ENCODE assay signal across 15 mouse cellular contexts in the genomic region with DNA sequence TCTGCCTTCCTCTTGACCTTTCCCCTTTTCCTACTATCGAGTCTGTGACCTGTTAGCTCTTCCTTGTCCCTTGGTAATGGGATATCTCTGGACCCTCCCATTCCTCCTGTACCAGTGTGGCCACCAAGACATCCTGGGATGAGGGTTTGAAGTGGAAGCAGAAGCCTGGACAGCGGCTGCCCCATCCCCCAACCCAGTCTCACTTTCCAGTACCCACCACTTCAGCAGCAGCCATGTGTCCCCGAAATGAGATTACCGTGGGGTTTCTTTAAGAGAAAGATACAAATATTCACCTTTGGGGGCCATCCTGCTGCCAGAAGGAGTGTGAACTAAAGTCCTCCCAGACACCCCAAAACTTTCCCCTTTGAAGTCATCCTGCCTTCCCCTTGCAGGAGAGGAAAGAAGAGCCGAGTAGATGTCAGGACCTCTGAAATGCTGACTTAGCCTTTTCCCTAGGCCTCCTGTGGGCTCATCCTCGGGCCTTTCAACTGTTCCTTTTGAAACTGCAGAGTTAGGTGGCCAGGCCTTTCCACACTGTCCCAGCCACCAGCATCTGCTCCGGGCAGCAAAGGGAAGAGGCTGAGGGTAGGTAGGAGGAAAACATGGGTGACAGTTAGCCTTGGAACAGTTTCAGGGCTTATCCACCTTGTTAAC. TPM values are rescaled to one million over a fixed set of nuclear protein-coding genes. Genes with fewer than 3 reads are reported as not detected.
A peak's percentile ranks its signal among the peaks of the same experiment; 100 is the strongest.
DNase-seq lines count a peak whose midpoint lies in the region; ATAC-seq lines count a peak whose summit lies in the region.
"Had no signal": no experiment of that assay in that cellular context is flagged by ENCODE, and none has a peak within 500 bp of the region (broad histone marks: within the 10 kb centered on the region; RNA-seq: fewer than 3 reads in every experiment).

No protein-coding gene starts in this region.

- no peak for ATAC-seq in hindbrain, embryonic 16.5 days
- ATAC-seq in neural tube, embryonic 12.5 days (ENCODE audit: low FRiP score, low read depth) = no peak
- ATAC-seq: liver, embryonic 12.5 days had no signal

- peak overlapping the region; percentile 16; the same call in 1 of the 2 replicates for H3K27ac ChIP-seq in hindbrain, embryonic 16.5 days (ENCODE audit: low read depth, low read length)
- H3K27ac ChIP-seq in neural tube, embryonic 12.5 days = no peak overlapping the region
- H3K27ac ChIP-seq: embryonic facial prominence, embryonic 12.5 days; heart, embryonic 13.5 days; liver, embryonic 12.5 days had no signal

- no peak overlapping the region for H3K4me3 ChIP-seq in hindbrain, embryonic 16.5 days (ENCODE audit: low read length)
- H3K4me3 ChIP-seq in neural tube, embryonic 12.5 days = no peak overlapping the region
- H3K4me3 ChIP-seq: embryonic facial prominence, embryonic 12.5 days; heart, embryonic 13.5 days; liver, embryonic 12.5 days; megakaryocyte, embryonic 14.5 days had no signal

- 0 out of 2 replicates have a peak overlapping the region, but pooled peaks have one; percentile 18 for H3K9ac ChIP-seq in hindbrain, embryonic 16.5 days (ENCODE audit: low read depth, low read length)
- H3K9ac ChIP-seq in neural tube, embryonic 12.5 days = no peak overlapping the region
- H3K9ac ChIP-seq: embryonic facial prominence, embryonic 12.5 days; heart, embryonic 13.5 days; liver, embryonic 12.5 days had no signal

- DNase-seq in cerebellum, adult 11 months = peak; percentile 34
- DNase-seq in cerebellum, postnatal 4 days (ENCODE audit: low spot score in 2 of 2) = no peak
- DNase-seq in cerebellum, postnatal 25 days = peak; percentile 45 to 60
- DNase-seq in B cell, adult 2 months = no peak
- no peak for DNase-seq in thymus, postnatal 10 days (ENCODE audit: low spot score in 2 of 2)
- no peak for DNase-seq in adrenal gland, adult (ENCODE audit: inconsistent age in 2 of 2, low spot score in 1 of 2)
- DNase-seq: adrenal gland, postnatal 36 days; kidney, adult 11 months; thymus, adult 18-20 months had no signal

- H3K9me3 ChIP-seq in hindbrain, embryonic 16.5 days (ENCODE audit: control insufficient read depth, low read length) = no peaks in the 10 kb centered on the region
- no peaks in the 10 kb centered on the region for H3K9me3 ChIP-seq in neural tube, embryonic 12.5 days
- H3K9me3 ChIP-seq: embryonic facial prominence, embryonic 12.5 days; heart, embryonic 13.5 days; liver, embryonic 12.5 days; megakaryocyte, embryonic 14.5 days had no signal

- peaks cover 30% of the 10 kb centered on the region for H3K27me3 ChIP-seq in hindbrain, embryonic 16.5 days (replicated peaks; ENCODE audit: control insufficient read depth, insufficient read depth, low read length)
- H3K27me3 ChIP-seq in neural tube, embryonic 12.5 days (replicated peaks) = peaks cover 33% of the 10 kb centered on the region

- 17% methylated on average over 7 of the region's 7 CpGs for WGBS in hindbrain, embryonic 16.5 days
- 14% methylated on average over 7 of the region's 7 CpGs for WGBS in neural tube, embryonic 12.5 days

- no peaks in the 10 kb centered on the region for H3K36me3 ChIP-seq in hindbrain, embryonic 16.5 days (ENCODE audit: control insufficient read depth, insufficient read depth, low read length)
- no peaks in the 10 kb centered on the region for H3K36me3 ChIP-seq in neural tube, embryonic 12.5 days
- H3K36me3 ChIP-seq: embryonic facial prominence, embryonic 12.5 days; heart, embryonic 13.5 days; liver, embryonic 12.5 days had no signal

- peaks cover 2% of the 10 kb centered on the region; the same call in 1 of the 2 replicates for H3K4me1 ChIP-seq in hindbrain, embryonic 16.5 days (ENCODE audit: control insufficient read depth, insufficient read depth, low read depth, low read length)
- H3K4me1 ChIP-seq in neural tube, embryonic 12.5 days = peaks cover 30% of the 10 kb centered on the region
- H3K4me1 ChIP-seq: heart, embryonic 13.5 days had no signal

- peak overlapping the region; percentile 11 for H3K4me2 ChIP-seq in hindbrain, embryonic 16.5 days (ENCODE audit: low read length)
- H3K4me2 ChIP-seq in neural tube, embryonic 12.5 days (replicated peaks) = peak overlapping the region; percentile 12
- H3K4me2 ChIP-seq: embryonic facial prominence, embryonic 12.5 days; heart, embryonic 13.5 days; liver, embryonic 12.5 days had no signal

RNA-seq across cellular contexts. Expression of gene Clybl, which starts 44.1 kb away (rescaled TPM):
- 15.7 and 21.6 TPM in 2 replicates for polyA plus RNA-seq in hindbrain, embryonic 16.5 days (2015; fragmentation: Nextera tagmentation; extraction: Ambion mirVana)
- polyA plus RNA-seq in neural tube, embryonic 12.5 days (2016; fragmentation: Nextera tagmentation; extraction: Ambion mirVana) = 10.5 and 12.6 TPM in 2 replicates

Comparison
In these comparisons a context has a peak if more than half of its experiments do, and no peak if none do; other contexts are left out.
1. DNase-seq: peak in cerebellum, adult 11 months (single experiment) and cerebellum, postnatal 25 days (2 of 2); none in cerebellum, postnatal 4 days (0 of 2), B cell, adult 2 months (0 of 2), thymus, postnatal 10 days (0 of 2) and adrenal gland, adult (0 of 2).